Comparison of ENCODE assay signal across 27 mouse cellular contexts in genomic region chr7:136590947-136591346, GRCm38 (mm10).
DNase-seq lines count a peak whose midpoint lies in the region; ATAC-seq and TF ChIP-seq lines count a peak whose summit lies in the region.
"Had no signal": no experiment of that assay in that cellular context is flagged by ENCODE, and none has a peak within 500 bp of the region (broad histone marks: within the 10 kb centered on the region; RNA-seq: fewer than 3 reads in every experiment).

No protein-coding gene starts in this region.

- no peak overlapping the region for H3K4me2 ChIP-seq in intestine, postnatal 0 days (replicated peaks; ENCODE audit: low read depth)
- H3K4me2 ChIP-seq in intestine, embryonic 15.5 days (replicated peaks): no peak overlapping the region
- H3K4me2 ChIP-seq in midbrain, postnatal 0 days (ENCODE audit: low read depth, low read length, poor library complexity, severe bottlenecking): no peak overlapping the region
- no peak overlapping the region for H3K4me2 ChIP-seq in midbrain, embryonic 16.5 days (ENCODE audit: low read length)
- H3K4me2 ChIP-seq in forebrain, postnatal 0 days (ENCODE audit: low read depth): no peak overlapping the region
- H3K4me2 ChIP-seq: embryonic facial prominence, embryonic 15.5 days; forebrain, embryonic 12.5 days; hindbrain, embryonic 14.5 days; limb, embryonic 12.5 days; liver, embryonic 15.5 days had no signal

- CTCF ChIA-PET in Patski (lab: Charles Lee): no interaction called here

- H3K9me3 ChIP-seq in intestine, postnatal 0 days (ENCODE audit: control insufficient read depth): no peaks in the 10 kb centered on the region
- H3K9me3 ChIP-seq in intestine, embryonic 15.5 days: no peaks in the 10 kb centered on the region
- H3K9me3 ChIP-seq in midbrain, postnatal 0 days (ENCODE audit: low read length): no peaks in the 10 kb centered on the region
- no peaks in the 10 kb centered on the region for H3K9me3 ChIP-seq in midbrain, embryonic 16.5 days (replicated peaks; ENCODE audit: control insufficient read depth, low read length, poor library complexity, severe bottlenecking)
- H3K9me3 ChIP-seq in forebrain, postnatal 0 days (ENCODE audit: low read length): no peaks in the 10 kb centered on the region
- H3K9me3 ChIP-seq: embryonic facial prominence, embryonic 10.5 days; embryonic facial prominence, embryonic 15.5 days; forebrain, embryonic 12.5 days; limb, embryonic 12.5 days; liver, embryonic 15.5 days had no signal

- no peak overlapping the region for H3K9ac ChIP-seq in intestine, postnatal 0 days (ENCODE audit: low read depth, low read length)
- H3K9ac ChIP-seq in intestine, embryonic 15.5 days: no peak overlapping the region
- H3K9ac ChIP-seq in midbrain, postnatal 0 days (replicated peaks; ENCODE audit: low read length, poor library complexity, severe bottlenecking): no peak overlapping the region
- H3K9ac ChIP-seq in midbrain, embryonic 16.5 days (ENCODE audit: low read depth, low read length): no peak overlapping the region
- H3K9ac ChIP-seq in forebrain, postnatal 0 days: no peak overlapping the region
- H3K9ac ChIP-seq: embryonic facial prominence, embryonic 15.5 days; forebrain, embryonic 12.5 days; hindbrain, embryonic 14.5 days; limb, embryonic 12.5 days; liver, embryonic 15.5 days had no signal

- ATAC-seq in intestine, postnatal 0 days: no peak
- ATAC-seq in intestine, embryonic 15.5 days: no peak
- no peak for ATAC-seq in midbrain, postnatal 0 days (ENCODE audit: low FRiP score)
- no peak for ATAC-seq in midbrain, embryonic 16.5 days
- no peak for ATAC-seq in Patski
- no peak for ATAC-seq in forebrain, postnatal 0 days
- ATAC-seq: CD4-positive, CD25-positive, alpha-beta regulatory T cell, adult 4 months; inflammation-experienced regulatory T-cells, adult 6 months had no signal

- DNase-seq in midbrain, postnatal 0 days (ENCODE audit: low spot score): no peak
- no peak for DNase-seq in Patski (ENCODE audit: low read depth, low spot score)
- no peak for DNase-seq in thymus, postnatal 36 days
- no peak for DNase-seq in forebrain, postnatal 0 days
- DNase-seq: adrenal gland, postnatal 36 days; cerebellum, adult 2 months; cerebellum, postnatal 25 days; gastrocnemius, postnatal 10 days; heart, postnatal 36 days; kidney, adult 2 months; layer of hippocampus, adult 9-11 months; lung, postnatal 10 days; midbrain, embryonic 14.5 days; spleen, adult 18-20 months; thymus, adult 18-20 months; thymus, postnatal 25 days had no signal

- H3K27me3 ChIP-seq in intestine, postnatal 0 days (replicated peaks; ENCODE audit: control insufficient read depth, insufficient read depth, low read length): no peaks in the 10 kb centered on the region
- H3K27me3 ChIP-seq in intestine, embryonic 15.5 days (replicated peaks): no peaks in the 10 kb centered on the region
- no peaks in the 10 kb centered on the region for H3K27me3 ChIP-seq in midbrain, postnatal 0 days (ENCODE audit: insufficient read depth, low read length)
- no peaks in the 10 kb centered on the region; the same call in 1 of the 2 replicates for H3K27me3 ChIP-seq in midbrain, embryonic 16.5 days (ENCODE audit: control insufficient read depth, insufficient read depth, low read depth, low read length)
- no peaks in the 10 kb centered on the region for H3K27me3 ChIP-seq in Patski
- H3K27me3 ChIP-seq in forebrain, postnatal 0 days (ENCODE audit: insufficient read depth, low read length): no peaks in the 10 kb centered on the region; the same call in 1 of the 2 replicates
- H3K27me3 ChIP-seq: embryonic facial prominence, embryonic 15.5 days; liver, embryonic 15.5 days had no signal

- TF ChIP-seq CTCF in intestine, postnatal 0 days (IDR thresholded peaks at IDR 0.05; ENCODE audit: low read depth): peak; percentile 31
- peak; percentile 31 for TF ChIP-seq CTCF in midbrain, postnatal 0 days (IDR thresholded peaks at IDR 0.05)
- peak; percentile 16 for TF ChIP-seq CTCF in Patski (IDR thresholded peaks at IDR 0.05)
- no peak for TF ChIP-seq CTCF in forebrain, postnatal 0 days (IDR thresholded peaks at IDR 0.05; ENCODE audit: low read depth)

- no peaks in the 10 kb centered on the region for H3K4me1 ChIP-seq in intestine, postnatal 0 days (replicated peaks; ENCODE audit: control insufficient read depth, insufficient read depth, low read length)
- no peaks in the 10 kb centered on the region for H3K4me1 ChIP-seq in intestine, embryonic 15.5 days (replicated peaks)
- H3K4me1 ChIP-seq in midbrain, postnatal 0 days (ENCODE audit: insufficient read depth, low read length): no peaks in the 10 kb centered on the region
- no peaks in the 10 kb centered on the region for H3K4me1 ChIP-seq in midbrain, embryonic 16.5 days (ENCODE audit: control insufficient read depth, insufficient read depth, low read length)
- H3K4me1 ChIP-seq in forebrain, postnatal 0 days (ENCODE audit: insufficient read depth): no peaks in the 10 kb centered on the region
- H3K4me1 ChIP-seq: embryonic facial prominence, embryonic 15.5 days; forebrain, embryonic 12.5 days; liver, embryonic 15.5 days had no signal

- H3K4me3 ChIP-seq in intestine, postnatal 0 days (ENCODE audit: low read depth, low read length): no peak overlapping the region
- H3K4me3 ChIP-seq in intestine, embryonic 15.5 days (replicated peaks): no peak overlapping the region
- H3K4me3 ChIP-seq in midbrain, postnatal 0 days (ENCODE audit: low read depth, low read length): no peak overlapping the region
- no peak overlapping the region for H3K4me3 ChIP-seq in midbrain, embryonic 16.5 days (ENCODE audit: low read depth, low read length)
- no peak overlapping the region for H3K4me3 ChIP-seq in forebrain, postnatal 0 days (ENCODE audit: low read depth, low read length)
- H3K4me3 ChIP-seq: embryonic facial prominence, embryonic 10.5 days; embryonic facial prominence, embryonic 15.5 days; forebrain, embryonic 12.5 days; limb, embryonic 12.5 days; liver, embryonic 15.5 days had no signal

- H3K27ac ChIP-seq in intestine, postnatal 0 days (ENCODE audit: low read depth, low read length): no peak overlapping the region
- H3K27ac ChIP-seq in intestine, embryonic 15.5 days: no peak overlapping the region
- no peak overlapping the region for H3K27ac ChIP-seq in midbrain, postnatal 0 days (ENCODE audit: low read depth, low read length)
- H3K27ac ChIP-seq in midbrain, embryonic 16.5 days (ENCODE audit: low read length): no peak overlapping the region
- H3K27ac ChIP-seq in forebrain, postnatal 0 days (ENCODE audit: low read depth, low read length): no peak overlapping the region
- H3K27ac ChIP-seq: embryonic facial prominence, embryonic 10.5 days; embryonic facial prominence, embryonic 15.5 days; forebrain, embryonic 12.5 days; hindbrain, embryonic 14.5 days; limb, embryonic 12.5 days; liver, embryonic 15.5 days had no signal

- in situ Hi-C loops in Patski (cut with MboI; ENCODE audit: low pct_unique_long_range_greater_than_20kb): no loop called here

- H3K36me3 ChIP-seq in intestine, postnatal 0 days (ENCODE audit: control insufficient read depth, insufficient read depth): no peaks in the 10 kb centered on the region
- no peaks in the 10 kb centered on the region for H3K36me3 ChIP-seq in intestine, embryonic 15.5 days
- no peaks in the 10 kb centered on the region for H3K36me3 ChIP-seq in midbrain, postnatal 0 days (ENCODE audit: insufficient read depth, low read length)
- H3K36me3 ChIP-seq in midbrain, embryonic 16.5 days (ENCODE audit: control insufficient read depth, insufficient read depth, low read length): no peaks in the 10 kb centered on the region
- H3K36me3 ChIP-seq in forebrain, postnatal 0 days (ENCODE audit: insufficient read depth): no peaks in the 10 kb centered on the region
- H3K36me3 ChIP-seq: embryonic facial prominence, embryonic 10.5 days; embryonic facial prominence, embryonic 15.5 days; forebrain, embryonic 12.5 days; limb, embryonic 12.5 days; liver, embryonic 15.5 days had no signal

- POLR2A ChIA-PET in Patski (lab: Charles Lee): no interaction called here
